Mouse (Mus musculus) megakaryocyte, embryonic 14.5 days (primary cell): ENCODE results near the gene Ppp1r9b. TPM values are rescaled to one million over a fixed set of nuclear protein-coding genes. Genes with fewer than 3 reads are reported as not detected.

Experiments
- H3K27me3 ChIP-seq: replicated peaks from 2 replicates; pipeline ENCODE3; 2012; ENCODE audit warnings: inconsistent platforms
- H3K36me3 ChIP-seq: replicated peaks from 2 replicates; pipeline ENCODE3; 2012; ENCODE audit warnings: low read length, inconsistent platforms, mixed read lengths
- H3K4me1 ChIP-seq: 2 replicates; pipeline ENCODE4 v1.6.1; 2012; ENCODE audit warnings: inconsistent platforms
- H3K4me3 ChIP-seq: replicated peaks from 2 replicates; pipeline ENCODE3; 2012; ENCODE audit warnings: moderate library complexity, mild to moderate bottlenecking, inconsistent platforms
- H3K9me3 ChIP-seq: 2 replicates; pipeline ENCODE4 v1.6.1; 2012; ENCODE audit warnings: inconsistent platforms
- FLI1 ChIP-seq: IDR thresholded peaks from 2 replicates; pipeline ENCODE4 v1.6.1; 2012; ENCODE audit warnings: low read length, inconsistent platforms, mixed read lengths
- GATA1 ChIP-seq: IDR thresholded peaks from 3 replicates; pipeline ENCODE4 v1.6.1; 2012; ENCODE audit warnings: mixed read lengths, low read length, inconsistent platforms, borderline replicate concordance
- polyA plus RNA-seq: library from polyadenylated mRNA; stranded (reverse); fragments of >175 nt; gene quantifications from 2 replicates; pipeline ENCODE4 v1.2.3, GENCODE M21; 2012; ENCODE audit warnings: low replicate concordance; ENCODE audit not compliant: insufficient read depth

Gene Ppp1r9b
- polyA plus RNA-seq, 1 experiment = 280 TPM

DNA sequence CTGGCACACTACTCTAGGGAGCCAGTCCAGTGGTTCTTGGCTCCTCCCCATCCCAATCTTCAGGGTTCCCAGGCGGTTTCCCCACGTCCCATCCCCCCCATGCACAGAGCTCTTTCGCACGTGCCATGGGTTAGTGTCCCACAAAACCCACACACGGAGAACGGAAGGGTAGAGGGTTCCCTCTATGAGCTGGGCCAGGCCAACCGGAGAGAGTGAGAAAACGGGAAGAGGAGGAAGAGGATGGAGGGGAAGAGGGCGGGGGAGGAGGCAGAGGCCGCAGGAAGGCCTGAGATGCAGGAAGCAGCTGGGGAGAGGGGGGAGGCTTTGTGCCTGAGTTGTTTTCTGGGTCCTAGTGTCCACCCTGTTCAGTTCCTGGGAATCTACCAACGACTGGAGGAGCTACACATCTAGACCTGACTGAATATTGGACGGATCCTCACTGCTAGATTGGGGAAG is 1.2 kb upstream of the Ppp1r9b start:
- H3K27me3 ChIP-seq = no peaks in the 10 kb centered on the region
- H3K36me3 ChIP-seq = peaks cover 24% of the 10 kb centered on the region
- H3K4me3 ChIP-seq = peak overlapping the region; percentile 99
- H3K9me3 ChIP-seq = no peaks in the 10 kb centered on the region
- H3K4me1 ChIP-seq = peaks cover 62% of the 10 kb centered on the region
- no peak for TF ChIP-seq GATA1
- TF ChIP-seq FLI1 = peak; percentile 83

DNA sequence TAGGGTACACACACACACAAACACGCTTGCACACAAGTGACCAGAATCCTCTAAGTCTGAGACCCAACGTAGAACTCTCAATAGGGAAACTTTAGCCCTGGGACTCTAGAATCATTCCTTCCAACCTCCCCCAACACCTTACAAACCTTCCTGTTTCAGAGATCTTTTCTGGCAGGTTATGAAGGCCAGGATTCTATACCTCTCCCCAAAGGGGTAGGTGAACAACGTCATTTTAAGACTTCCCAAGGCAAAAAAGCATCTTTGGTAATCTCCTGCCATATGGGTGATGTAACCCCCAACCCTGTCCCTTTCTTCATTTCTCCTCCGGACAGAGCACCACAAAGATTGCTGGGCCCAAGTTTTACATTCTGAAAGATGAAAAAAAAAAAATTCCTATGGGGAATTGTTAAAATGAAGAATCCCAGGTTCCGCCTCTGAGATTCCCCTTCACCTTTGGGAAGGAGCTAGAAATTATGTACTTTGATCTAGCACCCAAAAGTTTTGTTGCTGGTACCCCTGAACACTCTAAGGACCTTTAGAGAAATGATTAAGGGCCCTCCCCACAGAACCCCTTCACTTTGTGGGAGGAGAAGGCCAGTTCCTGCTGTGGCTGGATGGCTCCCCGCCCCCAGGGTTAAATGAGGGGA is 610 bp upstream of the Ppp1r9b start:
- Histone ChIP-seq H3K27me3 (no peaks in the 10 kb centered on the region), H3K4me1 (peaks cover 62% of the 10 kb centered on the region), H3K36me3 (peaks cover 30% of the 10 kb centered on the region), H3K9me3 (no peaks in the 10 kb centered on the region), H3K4me3 (peak overlapping the region; percentile 99)
- TF ChIP-seq FLI1 (no peak), GATA1 (no peak)

DNA sequence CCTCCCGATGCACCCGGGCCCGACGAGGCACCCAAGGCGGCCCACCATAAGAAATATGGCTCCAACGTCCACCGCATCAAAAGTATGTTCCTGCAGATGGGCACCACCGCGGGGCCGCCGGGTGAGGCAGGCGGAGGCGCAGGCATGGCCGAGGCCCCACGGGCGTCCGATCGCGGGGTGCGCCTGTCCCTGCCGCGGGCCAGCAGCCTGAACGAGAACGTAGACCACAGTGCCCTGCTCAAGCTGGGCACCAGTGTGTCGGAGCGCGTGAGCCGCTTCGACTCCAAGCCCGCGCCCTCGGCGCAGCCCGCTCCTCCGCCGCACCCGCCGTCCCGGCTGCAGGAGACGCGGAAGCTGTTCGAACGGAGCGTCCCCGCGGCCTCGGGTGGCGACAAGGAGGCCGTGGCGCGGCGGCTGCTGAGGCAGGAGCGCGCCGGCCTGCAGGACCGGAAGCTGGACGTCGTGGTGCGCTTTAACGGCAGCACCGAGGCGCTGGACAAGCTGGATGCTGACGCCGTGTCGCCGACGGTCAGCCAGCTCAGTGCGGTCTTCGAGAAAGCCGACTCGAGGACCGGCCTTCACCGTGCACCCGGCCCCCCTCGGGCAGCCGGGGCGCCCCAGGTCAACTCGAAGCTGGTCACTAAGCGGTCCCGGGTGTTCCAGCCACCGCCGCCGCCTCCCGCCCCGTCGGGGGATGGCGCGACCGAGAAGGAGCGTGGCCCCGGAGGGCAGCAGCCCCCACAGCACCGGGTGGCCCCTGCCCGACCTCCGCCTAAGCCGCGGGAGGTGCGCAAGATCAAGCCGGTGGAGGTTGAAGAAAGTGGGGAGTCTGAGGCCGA is 1.0 kb downstream of the Ppp1r9b start:
- Histone ChIP-seq H3K4me3 (peak overlapping the region; percentile 99), H3K4me1 (peaks cover 68% of the 10 kb centered on the region), H3K36me3 (peaks cover 47% of the 10 kb centered on the region), H3K9me3 (no peaks in the 10 kb centered on the region), H3K27me3 (no peaks in the 10 kb centered on the region)
- TF ChIP-seq FLI1 (no peak), GATA1 (no peak)

DNA sequence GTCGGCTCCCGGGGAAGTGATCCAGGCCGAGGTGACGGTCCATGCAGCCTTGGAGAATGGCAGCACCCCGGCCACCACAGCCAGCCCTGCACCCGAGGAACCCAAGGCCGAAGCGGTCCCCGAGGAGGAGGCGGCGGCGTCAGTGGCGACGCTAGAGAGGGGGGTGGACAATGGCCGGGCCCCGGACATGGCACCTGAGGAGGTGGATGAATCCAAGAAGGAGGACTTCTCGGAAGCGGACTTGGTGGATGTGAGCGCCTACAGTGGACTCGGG is 1.6 kb downstream of the Ppp1r9b start:
- no peaks in the 10 kb centered on the region for H3K27me3 ChIP-seq
- H3K4me3 ChIP-seq = peak overlapping the region; percentile 99
- TF ChIP-seq FLI1 = no peak
- TF ChIP-seq GATA1 = no peak
- no peaks in the 10 kb centered on the region for H3K9me3 ChIP-seq
- peaks cover 52% of the 10 kb centered on the region for H3K36me3 ChIP-seq
- peaks cover 68% of the 10 kb centered on the region for H3K4me1 ChIP-seq

DNA sequence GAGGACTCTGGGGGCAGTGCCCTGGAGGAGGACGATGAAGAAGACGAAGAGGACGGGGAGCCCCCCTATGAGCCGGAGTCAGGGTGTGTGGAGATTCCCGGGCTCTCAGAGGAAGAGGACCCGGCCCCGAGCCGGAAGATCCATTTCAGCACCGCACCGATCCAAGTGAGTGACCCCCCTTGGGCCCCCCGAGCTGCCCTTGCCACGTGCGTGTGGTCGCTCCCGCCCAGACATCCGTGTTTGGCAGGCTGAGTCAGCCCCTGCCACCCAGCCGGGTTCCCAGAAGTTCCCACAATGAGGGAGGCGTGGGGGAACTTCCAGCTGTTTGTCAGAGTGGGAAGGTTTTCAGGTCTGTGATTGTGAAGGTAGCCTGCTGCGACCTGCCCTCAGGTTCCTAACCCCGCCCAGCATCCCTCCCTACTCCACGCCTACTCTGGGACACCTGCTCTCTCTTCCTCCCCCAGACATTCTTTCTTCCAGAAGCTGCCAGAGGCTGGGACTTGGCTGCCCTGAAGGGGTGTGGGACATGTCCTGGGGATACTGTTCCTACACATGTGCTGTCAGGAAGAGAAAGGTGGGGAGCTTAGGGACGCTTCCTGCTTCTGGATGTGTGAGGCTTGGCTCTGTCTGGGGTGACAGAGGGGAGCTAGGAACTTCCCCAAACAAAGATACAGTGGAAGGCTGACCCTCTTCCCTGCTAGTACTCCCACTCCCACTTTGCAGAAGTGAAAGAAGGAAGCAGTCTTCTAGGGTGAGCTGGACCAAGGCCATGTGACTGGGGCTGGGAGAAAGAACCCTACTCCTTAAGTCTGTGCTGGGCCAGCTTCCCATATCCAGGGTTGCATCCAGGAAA is 2.1 kb downstream of the Ppp1r9b start:
- Histone ChIP-seq H3K27me3 (no peaks in the 10 kb centered on the region), H3K4me1 (peaks cover 68% of the 10 kb centered on the region), H3K36me3 (peaks cover 58% of the 10 kb centered on the region), H3K9me3 (no peaks in the 10 kb centered on the region), H3K4me3 (peak overlapping the region; percentile 99)
- TF ChIP-seq GATA1 = no peak
- TF ChIP-seq FLI1 = no peak

GRCm38 (mm10) chr11:94994208-94994814 is 3.5 kb downstream of the Ppp1r9b start:
- H3K9me3 ChIP-seq = no peaks in the 10 kb centered on the region
- H3K4me1 ChIP-seq = peaks cover 68% of the 10 kb centered on the region
- TF ChIP-seq GATA1 (no peak), FLI1 (no peak)

GRCm38 (mm10) chr11:94994947-94995772 is 4.3 kb downstream of the Ppp1r9b start:
- no peaks in the 10 kb centered on the region for H3K27me3 ChIP-seq
- H3K4me3 ChIP-seq = peak overlapping the region; percentile 99
- H3K9me3 ChIP-seq = no peaks in the 10 kb centered on the region
- peaks cover 80% of the 10 kb centered on the region for H3K36me3 ChIP-seq
- no peak for TF ChIP-seq FLI1
- no peak for TF ChIP-seq GATA1
- H3K4me1 ChIP-seq = peaks cover 73% of the 10 kb centered on the region

More at GRCm38 (mm10) chr11:94994208-94994814, 3.5 kb downstream of the Ppp1r9b start:
- Histone ChIP-seq H3K4me3 (peak overlapping the region; percentile 99), H3K36me3 (peaks cover 71% of the 10 kb centered on the region), H3K27me3 (no peaks in the 10 kb centered on the region)

DNA sequence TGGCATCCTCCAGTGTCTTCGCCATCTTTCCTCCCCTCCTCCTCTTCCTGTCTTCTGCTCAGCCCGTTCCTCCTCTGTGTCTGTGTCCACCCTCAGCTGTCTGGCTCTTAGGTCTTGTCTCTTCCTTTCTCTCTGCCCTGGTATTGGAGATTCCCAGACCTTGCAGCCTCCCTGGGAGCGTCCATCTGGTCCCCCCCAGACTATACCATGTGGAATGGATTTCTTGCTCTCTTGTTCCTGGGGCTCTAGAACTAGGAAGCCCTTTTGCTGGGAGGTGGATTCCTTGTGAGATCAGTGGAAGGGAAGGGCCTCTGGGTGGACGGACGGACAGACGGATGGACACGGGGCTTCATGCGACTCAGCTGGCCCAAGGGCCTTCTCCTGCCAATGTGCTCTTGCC is 5.3 kb downstream of the Ppp1r9b start:
- TF ChIP-seq GATA1 = no peak
- TF ChIP-seq FLI1 = no peak
- Histone ChIP-seq H3K9me3 (no peaks in the 10 kb centered on the region), H3K4me1 (peaks cover 82% of the 10 kb centered on the region), H3K4me3 (peak overlapping the region; percentile 99), H3K27me3 (no peaks in the 10 kb centered on the region), H3K36me3 (peaks cover 89% of the 10 kb centered on the region)
